Mouse (Mus musculus) left cerebral cortex, adult 11 months (tissue): ENCODE measurements around the gene Pcbp3.
A peak's percentile ranks its signal among the peaks of the same experiment; 100 is the strongest.

Experiments used
- DNase-seq: peaks from one replicate; pipeline ENCODE4 v3.0.0; 2022; ENCODE audit warnings: low spot score

Pcbp3 gene

DNA sequence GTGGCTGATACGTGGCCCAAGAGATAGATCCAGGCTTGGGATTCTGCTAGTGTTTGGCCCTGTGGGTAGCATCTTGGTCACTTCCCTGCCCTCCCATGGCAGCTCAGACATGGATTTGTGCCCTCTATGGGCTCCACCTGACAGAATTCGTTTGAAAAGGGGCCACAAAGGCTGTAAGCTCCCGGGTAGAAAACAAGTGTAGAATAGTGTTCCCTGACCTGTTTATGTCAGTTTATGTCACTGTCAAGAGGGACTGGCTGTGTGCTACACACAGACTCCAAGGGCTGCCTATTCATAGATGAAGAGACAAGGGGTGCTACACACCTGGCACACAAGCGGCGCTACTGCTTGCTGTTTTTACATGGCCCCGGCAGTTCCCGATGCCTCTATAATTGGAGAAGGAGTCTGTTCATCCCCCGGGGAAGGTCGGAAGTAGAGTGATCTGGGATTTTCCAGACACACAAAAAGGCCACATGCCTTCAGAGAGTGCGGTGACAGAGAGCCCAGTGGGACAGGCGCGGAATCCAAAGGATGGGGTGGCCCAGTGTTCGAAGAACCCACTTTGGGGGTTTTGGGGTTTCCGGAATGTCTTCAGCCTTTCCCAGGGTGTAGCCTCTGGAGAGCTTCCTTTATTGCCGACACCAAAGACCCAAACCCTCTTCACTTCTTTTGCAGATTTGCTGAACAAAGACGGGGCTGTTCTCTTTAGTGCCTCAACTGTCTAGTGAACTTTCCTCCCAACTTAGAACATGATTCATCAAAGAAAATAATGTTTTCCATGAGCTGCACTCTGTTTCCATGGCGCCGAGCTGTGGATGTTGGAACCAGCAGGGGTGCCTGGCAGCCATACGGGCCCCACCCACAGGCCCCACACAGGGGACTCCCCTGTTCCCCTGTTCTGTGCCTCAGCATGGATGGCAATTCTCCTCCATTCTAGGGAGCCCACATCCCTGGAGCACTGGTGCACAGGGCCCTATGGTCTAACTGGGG lies 231.8 kb downstream of the Pcbp3 start:
- DNase-seq: peak; percentile 33

DNA sequence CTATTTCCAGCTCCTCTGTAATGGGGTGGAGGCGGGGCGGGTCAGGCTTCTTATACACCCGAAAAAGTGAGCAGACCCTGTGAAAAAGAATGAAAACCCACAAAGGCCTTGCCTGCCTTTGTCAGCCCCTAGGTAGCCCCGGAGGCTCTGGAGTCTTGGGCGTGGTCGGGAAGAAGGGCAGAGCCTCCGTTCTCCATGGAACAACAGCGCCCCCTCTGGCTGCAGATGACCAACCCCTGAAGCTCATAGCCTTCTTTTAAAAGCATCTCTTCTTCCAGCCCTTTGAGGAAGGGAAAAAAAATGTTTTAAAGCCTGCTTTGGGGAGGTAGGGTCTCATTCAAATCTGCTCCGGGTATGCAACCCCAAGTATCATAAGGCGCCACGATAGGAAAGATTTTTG lies 233.3 kb downstream of the Pcbp3 start:
- DNase-seq: no peak

- no peak for DNase-seq
Observed at GRCm38 (mm10) chr10:76727301-76727700, 234.4 kb downstream of the Pcbp3 start.

DNA sequence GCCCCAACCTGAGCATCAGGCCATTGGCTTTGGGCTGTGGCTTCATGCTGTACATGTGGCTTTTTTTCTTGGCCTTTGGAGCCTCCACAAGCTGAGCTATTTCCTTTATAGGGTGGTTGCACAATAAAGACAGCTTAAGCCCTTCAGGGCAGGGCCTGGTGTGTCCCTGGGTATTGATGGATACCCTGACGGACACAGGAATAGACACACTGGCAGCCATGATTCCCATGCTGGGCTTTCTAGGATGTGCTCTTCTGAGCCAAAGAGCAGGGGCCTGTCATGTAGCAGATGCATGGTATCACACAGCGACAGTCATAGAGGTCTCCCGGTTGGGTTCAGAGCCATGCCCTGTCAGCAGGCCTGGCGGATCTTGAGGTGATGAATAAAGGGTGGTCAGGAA lies 234.8 kb downstream of the Pcbp3 start:
- no peak for DNase-seq

DNA sequence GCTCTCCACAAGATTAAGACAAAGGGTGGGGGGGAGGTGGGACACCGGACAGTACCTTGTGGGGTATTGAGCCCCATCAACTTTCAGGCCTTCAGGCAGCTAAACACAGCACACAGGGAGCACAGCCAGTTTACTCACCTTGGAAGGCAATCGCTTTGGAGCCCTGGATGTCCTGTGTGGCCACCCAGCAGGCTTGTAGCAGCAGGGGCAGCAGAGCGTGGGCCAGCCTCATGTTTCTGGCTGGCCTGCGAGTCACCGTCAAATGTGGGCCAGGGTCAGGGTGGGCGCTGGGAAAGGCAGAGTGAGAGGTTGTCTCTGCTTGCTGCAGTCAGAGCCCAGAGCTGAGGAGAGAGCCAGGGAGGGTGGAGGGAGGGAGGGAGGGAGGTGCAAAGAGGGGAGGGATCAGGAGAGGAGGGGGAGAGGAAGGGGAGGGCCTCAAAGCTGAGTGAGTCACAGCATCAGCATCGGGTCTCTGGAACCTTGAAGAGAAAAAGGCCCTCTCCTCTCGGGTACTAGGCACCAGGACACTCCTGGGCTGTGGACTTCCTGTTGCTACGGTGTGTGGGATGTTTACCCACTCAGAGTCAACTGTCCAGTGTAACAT lies 235.9 kb downstream of the Pcbp3 start, which contains the start of gene Col6a1:
Col6a1 (minus strand) TSS at position 487 of the 604 bp plus-strand sequence.
- no peak for DNase-seq

- no peak for DNase-seq
Observed at GRCm38 (mm10) chr10:76725097-76725496, 236.6 kb downstream of the Pcbp3 start.

DNA sequence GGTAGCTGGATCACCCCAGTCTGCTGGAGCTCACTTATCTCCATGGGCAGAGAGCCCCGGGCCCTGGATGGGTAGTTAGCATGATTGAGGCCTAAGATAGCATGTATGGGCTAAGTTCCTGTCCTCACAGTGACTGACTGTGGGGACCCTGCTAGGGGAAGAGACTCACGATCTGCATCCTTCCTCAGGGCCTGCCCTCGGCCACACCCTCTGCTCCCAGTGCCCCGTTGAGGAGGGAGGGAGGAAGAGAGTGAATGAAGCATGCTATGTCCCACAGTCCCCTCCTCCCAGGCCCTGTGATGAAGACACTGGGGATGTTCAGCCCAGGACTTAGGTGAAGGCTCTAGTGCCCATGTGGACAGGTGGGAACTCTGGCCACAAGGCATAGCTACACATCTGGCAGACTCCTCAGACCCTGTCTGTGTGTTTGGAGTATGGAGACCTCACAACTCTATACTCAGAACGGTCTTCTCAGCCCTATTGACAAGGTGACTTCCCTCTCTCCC lies 237.4 kb downstream of the Pcbp3 start:
- no peak for DNase-seq

GRCm38 (mm10) chr10:76722751-76723450 lies 238.8 kb downstream of the Pcbp3 start:
- DNase-seq: no peak

GRCm38 (mm10) chr10:76721746-76722145 lies 239.9 kb downstream of the Pcbp3 start:
- no peak for DNase-seq

- DNase-seq: no peak
Observed at GRCm38 (mm10) chr10:76721216-76721615, 240.5 kb downstream of the Pcbp3 start.

DNA sequence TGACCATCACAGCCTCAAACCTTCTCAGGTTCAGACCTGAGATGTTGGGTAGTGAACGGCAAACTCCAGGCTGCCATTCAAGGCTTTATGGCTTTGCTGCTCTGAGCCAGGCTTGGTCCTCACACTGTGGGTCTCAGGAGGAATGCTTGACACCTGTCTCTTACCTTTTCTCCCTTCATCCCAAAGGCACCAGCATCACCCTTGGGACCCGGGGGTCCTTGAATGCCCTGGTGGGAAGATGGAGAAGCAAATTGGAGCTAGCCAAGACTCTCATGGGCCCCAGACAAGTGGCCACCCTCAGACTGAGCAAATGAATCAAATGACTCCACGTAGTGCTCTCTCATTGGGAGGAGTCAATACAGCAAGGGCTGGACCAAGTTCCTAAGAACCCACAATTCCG lies 244.1 kb downstream of the Pcbp3 start:
- no peak for DNase-seq

DNA sequence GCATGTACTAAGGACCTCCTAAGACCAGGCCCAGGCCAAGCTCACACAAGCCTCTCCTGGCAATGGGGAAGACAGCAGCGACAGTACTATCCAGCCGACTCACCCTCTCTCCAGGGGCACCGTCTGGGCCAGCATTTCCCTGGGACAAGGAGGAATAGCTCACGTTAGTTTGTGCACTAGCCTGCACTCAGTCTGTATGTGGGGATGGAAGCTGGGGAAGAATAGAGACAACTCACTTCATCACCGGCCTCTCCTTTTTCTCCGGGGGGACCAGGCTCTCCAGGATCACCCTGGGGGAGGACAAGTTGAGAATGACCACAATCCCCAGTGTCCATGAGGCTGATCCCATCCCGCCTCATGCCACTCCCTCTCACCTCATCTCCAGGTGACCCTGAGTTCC lies 244.7 kb downstream of the Pcbp3 start:
- no peak for DNase-seq

- no peak for DNase-seq
Observed at GRCm38 (mm10) chr10:76714303-76714702, 247.4 kb downstream of the Pcbp3 start.

- no peak for DNase-seq
Observed at GRCm38 (mm10) chr10:76712500-76712899, 249.2 kb downstream of the Pcbp3 start.
